Mouse (Mus musculus): ENCODE results near the gene Atp8a2.

DNA sequence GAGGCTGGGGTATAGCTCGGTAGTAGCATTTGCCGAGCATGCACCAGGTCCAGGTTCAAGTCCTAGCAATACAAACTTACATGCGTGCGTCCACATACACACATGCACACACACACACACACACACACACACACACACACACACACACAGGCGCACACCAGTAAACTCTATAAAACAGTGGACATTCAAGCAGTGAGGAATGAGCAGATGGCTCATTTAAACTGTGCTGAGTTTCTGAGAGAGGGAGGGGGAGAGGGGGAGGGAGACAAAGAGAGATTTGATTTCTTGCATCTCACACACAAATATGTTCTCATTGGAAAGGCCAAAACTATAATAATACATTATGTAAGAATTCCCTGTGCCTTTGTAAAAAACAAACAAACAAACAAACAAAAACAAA is 980 bp downstream of the Atp8a2 start:
- TF ChIP-seq POLR2A (IDR thresholded peaks at IDR 0.05; ENCODE audit: borderline replicate concordance, low read depth, low read length) (no peak), CTCF (IDR thresholded peaks at IDR 0.05; ENCODE audit: low read depth, low read length) (no peak)
